In genomic region chr11:49000411-49000810, GRCm38 (mm10) we compare ENCODE assay signal across 10 mouse cellular contexts. TPM values are rescaled to one million over a fixed set of nuclear protein-coding genes. Genes with fewer than 3 reads are reported as not detected.
DNase-seq lines count a peak whose midpoint lies in the region; ATAC-seq lines count a peak whose summit lies in the region.
"Had no signal": no experiment of that assay in that cellular context is flagged by ENCODE, and none has a peak within 500 bp of the region (broad histone marks: within the 10 kb centered on the region; RNA-seq: fewer than 3 reads in every experiment).

No protein-coding gene starts in this region.

- ATAC-seq in CD4-positive, CD25-positive, alpha-beta regulatory T cell, adult 4 months: peak; percentile 82
- peak; percentile 86 for ATAC-seq in activated CD4-positive, CD25-positive, alpha-beta regulatory T cell, adult 4 months
- peak; percentile 81 for ATAC-seq in inflammation-experienced regulatory T-cells, adult 6 months

- peak; percentile 8 for DNase-seq in CD4-positive helper T cell, adult 2 months (ENCODE audit: low read depth, low spot score)
- DNase-seq in CD4-positive, CD25-positive, alpha-beta regulatory T cell, adult 2 months (ENCODE audit: low read depth, low spot score): peak; percentile 23
- DNase-seq in T-cell, adult 2 months (ENCODE audit: low spot score): peak; percentile 21
- DNase-seq in heart, adult 11 months: peak; percentile 2
- peak; percentile 8 for DNase-seq in thymus, postnatal 4 days

RNA-seq across cellular contexts. Expression of gene Tgtp1, which starts 6.4 kb away (rescaled TPM):
- polyA plus RNA-seq in CD4-positive, CD25-positive, alpha-beta regulatory T cell, adult 4 months (2017; shearing (Covaris generic)): 100 to 1,000 TPM; 337 to 352 TPM
- 100 to 1,000 TPM; 242 to 299 TPM for polyA plus RNA-seq in activated CD4-positive, CD25-positive, alpha-beta regulatory T cell, adult 4 months (2017; shearing (Covaris generic))
- 100 to 1,000 TPM; 207 to 408 (median 255) TPM for polyA plus RNA-seq in inflammation-experienced regulatory T-cells, adult 6 months (2017; shearing (Covaris generic))
- polyA plus RNA-seq: C2C12 had no signal

RNA-seq across cellular contexts. Expression of gene Gm12185, which starts 8.4 kb away (rescaled TPM):
- 1 to 10 TPM; 7.0 to 8.0 TPM for polyA plus RNA-seq in CD4-positive, CD25-positive, alpha-beta regulatory T cell, adult 4 months (2017; shearing (Covaris generic))
- 1 to 10 TPM; 4.9 to 7.3 TPM for polyA plus RNA-seq in activated CD4-positive, CD25-positive, alpha-beta regulatory T cell, adult 4 months (2017; shearing (Covaris generic))
- polyA plus RNA-seq in inflammation-experienced regulatory T-cells, adult 6 months (2017; shearing (Covaris generic)): 1 to 10 TPM; 3.0 to 8.4 (median 5.0) TPM
- polyA plus RNA-seq: G1E had no signal

RNA-seq across cellular contexts. Expression of gene 9930111J21Rik1, which starts 21.2 kb away (rescaled TPM):
- 100 to 1,000 TPM; 159 to 268 TPM for polyA plus RNA-seq in CD4-positive, CD25-positive, alpha-beta regulatory T cell, adult 4 months (2017; shearing (Covaris generic))
- polyA plus RNA-seq in activated CD4-positive, CD25-positive, alpha-beta regulatory T cell, adult 4 months (2017; shearing (Covaris generic)): 100 to 1,000 TPM; 122 to 166 TPM
- 100 to 1,000 TPM; 121 to 163 (median 155) TPM for polyA plus RNA-seq in inflammation-experienced regulatory T-cells, adult 6 months (2017; shearing (Covaris generic))

RNA-seq across cellular contexts. Expression of gene Olfr56, which starts 21.7 kb away (rescaled TPM):
- polyA plus RNA-seq in CD4-positive, CD25-positive, alpha-beta regulatory T cell, adult 4 months (2017; shearing (Covaris generic)): 1 to 10 TPM in 1 of 2 experiments, under 1 TPM in 1; 0.92 to 1.1 TPM
- polyA plus RNA-seq in activated CD4-positive, CD25-positive, alpha-beta regulatory T cell, adult 4 months (2017; shearing (Covaris generic)): under 1 TPM in 1 of 2 experiments, not detected in 1; 0.82 TPM
- polyA plus RNA-seq in inflammation-experienced regulatory T-cells, adult 6 months (2017; shearing (Covaris generic)): under 1 TPM; 0.40 to 0.94 (median 0.52) TPM

RNA-seq across cellular contexts. Expression of gene 9930111J21Rik2, which starts 50.6 kb away (rescaled TPM):
- polyA plus RNA-seq in CD4-positive, CD25-positive, alpha-beta regulatory T cell, adult 4 months (2017; shearing (Covaris generic)): 100 to 1,000 TPM; 148 to 213 TPM
- polyA plus RNA-seq in activated CD4-positive, CD25-positive, alpha-beta regulatory T cell, adult 4 months (2017; shearing (Covaris generic)): 100 to 1,000 TPM; 114 to 149 TPM
- 100 to 1,000 TPM; 118 to 148 (median 136) TPM for polyA plus RNA-seq in inflammation-experienced regulatory T-cells, adult 6 months (2017; shearing (Covaris generic))

Comparison
In these comparisons a context has a peak if more than half of its experiments do, and no peak if none do; other contexts are left out.
1. Peak in every context shown above with its lines: DNase-seq and ATAC-seq.